Mouse (Mus musculus) adrenal gland, postnatal 25 days (tissue): ENCODE measurements around the gene Ube2s. TPM values are rescaled to one million over a fixed set of nuclear protein-coding genes. Genes with fewer than 3 reads are reported as not detected.
"Not testable (repeated sequence)": the region's sequence is repeated elsewhere in the genome, so short reads cannot be mapped to it uniquely, and the experiment has no call there.

Experiments used
- DNase-seq: peaks from one replicate; pipeline ENCODE4 v3.0.0; 2021; ENCODE audit warnings: mixed read lengths
- long read RNA-seq: library from polyadenylated mRNA; stranded (forward); transcript quantifications from one replicate; pipeline ENCODE4 v2.0.0, GENCODE M21; 2021
- total RNA-seq: library from RNA; stranded (reverse); gene quantifications from 2 replicates; pipeline ENCODE4 v1.2.3, GENCODE M21; 2021

The Ube2s gene
- 114 and 127 TPM in 2 replicates for total RNA-seq
- long read RNA-seq, full-length matches to known transcripts = 80 of 86 reads
- long read RNA-seq, partial matches to known transcripts = 2 of 86 reads
- long read RNA-seq, other reads (novel, unspliced or antisense) = 4 of 86 reads

GRCm38 (mm10) chr7:4812303-4813104 is at the start of gene Ube2s:
TSS of gene Ube2s (minus strand) at chr7:4812590.
- peak; percentile 96 for DNase-seq

GRCm38 (mm10) chr7:4860926-4861325 is 48.5 kb upstream of the Ube2s start:
- DNase-seq = not testable (repeated sequence)

- DNase-seq = no peak
Measured at GRCm38 (mm10) chr7:4859418-4859978, 47.1 kb upstream of the Ube2s start.

GRCm38 (mm10) chr7:4857321-4857720 is 44.9 kb upstream of the Ube2s start:
- DNase-seq = no peak

GRCm38 (mm10) chr7:4856508-4856907 is 44.1 kb upstream of the Ube2s start:
- DNase-seq = no peak

- no peak for DNase-seq
Measured at GRCm38 (mm10) chr7:4853613-4854012, 41.2 kb upstream of the Ube2s start.

GRCm38 (mm10) chr7:4851315-4851688 is 38.9 kb upstream of the Ube2s start:
- DNase-seq = no peak

GRCm38 (mm10) chr7:4850621-4851314 is 38.4 kb upstream of the Ube2s start:
- no peak for DNase-seq

- no peak for DNase-seq
Measured at GRCm38 (mm10) chr7:4849372-4849771, 37.0 kb upstream of the Ube2s start.

GRCm38 (mm10) chr7:4844917-4845309 is 32.5 kb upstream of the Ube2s start:
- peak; percentile 53 for DNase-seq

GRCm38 (mm10) chr7:4844245-4844916 is 32.0 kb upstream of the Ube2s start, which contains the start of gene Shisa7:
TSS of gene Shisa7 (minus strand) at chr7:4844696.
- no peak for DNase-seq

GRCm38 (mm10) chr7:4843604-4844244 is 31.3 kb upstream of the Ube2s start:
- peak; percentile 49 for DNase-seq

- no peak for DNase-seq
Measured at GRCm38 (mm10) chr7:4842634-4843131, 30.3 kb upstream of the Ube2s start.

GRCm38 (mm10) chr7:4842077-4842476 is 29.7 kb upstream of the Ube2s start:
- DNase-seq = no peak

- no peak for DNase-seq
Measured at GRCm38 (mm10) chr7:4837639-4838038, 25.2 kb upstream of the Ube2s start.

- DNase-seq = peak; percentile 77
Measured at GRCm38 (mm10) chr7:4836351-4836792, 24.0 kb upstream of the Ube2s start.

- no peak for DNase-seq
Measured at GRCm38 (mm10) chr7:4835631-4836327, 23.4 kb upstream of the Ube2s start.

- no peak for DNase-seq
Measured at GRCm38 (mm10) chr7:4830476-4830875, 18.1 kb upstream of the Ube2s start.

GRCm38 (mm10) chr7:4825365-4825764 is 13.0 kb upstream of the Ube2s start:
- DNase-seq = no peak

- DNase-seq = no peak
Measured at GRCm38 (mm10) chr7:4822162-4822907, 9.9 kb upstream of the Ube2s start.
